Mouse (Mus musculus) stomach, postnatal 0 days (tissue): Measurements from ENCODE around the gene Fcgr3. TPM values are rescaled to one million over a fixed set of nuclear protein-coding genes. Genes with fewer than 3 reads are reported as not detected.

Source experiments
- ATAC-seq: fragments of 200-750 bp; cut with Nextera tagmentation; 2 replicates; pipeline ENCODE4 v1.8.0; 2017; ENCODE audit not compliant: low FRiP score, low TSS enrichment
- DNase-seq: peaks from one replicate; pipeline ENCODE4 v3.0.0-alpha.2; 2016; ENCODE audit warnings: low spot score
- H3K27ac ChIP-seq: fragments of 300-500 bp; sonication (generic); replicated peaks from 2 replicates; pipeline ENCODE4 v1.5.1; 2014; ENCODE audit warnings: mild to moderate bottlenecking, control low read depth
- H3K27me3 ChIP-seq: fragments of 300-500 bp; sonication (generic); 2 replicates; pipeline ENCODE4 v1.6.1; 2014; ENCODE audit warnings: low read length; ENCODE audit not compliant: control insufficient read depth, insufficient read depth
- H3K36me3 ChIP-seq: fragments of 300-500 bp; sonication (generic); 2 replicates; pipeline ENCODE4 v1.6.1; 2014; ENCODE audit warnings: low read length, mixed read lengths; ENCODE audit not compliant: control insufficient read depth, insufficient read depth
- H3K4me1 ChIP-seq: fragments of 300-500 bp; sonication (generic); replicated peaks from 2 replicates; pipeline ENCODE4 v1.6.1; 2014; ENCODE audit warnings: antibody characterized with exemption; ENCODE audit not compliant: control insufficient read depth, insufficient read depth
- H3K4me2 ChIP-seq: fragments of 300-500 bp; sonication (generic); replicated peaks from 2 replicates; pipeline ENCODE4 v1.6.1; 2014; ENCODE audit warnings: low read depth, mild to moderate bottlenecking, control low read depth, moderate library complexity
- H3K4me3 ChIP-seq: fragments of 300-500 bp; sonication (generic); 2 replicates; pipeline ENCODE4 v1.5.1; 2014; ENCODE audit warnings: low read depth, low read length, control low read depth
- H3K9ac ChIP-seq: fragments of 300-500 bp; sonication (generic); 2 replicates; pipeline ENCODE4 v1.6.1; 2014; ENCODE audit warnings: mild to moderate bottlenecking, low read length, control low read depth, mixed read lengths
- H3K9me3 ChIP-seq: fragments of 300-500 bp; sonication (generic); 2 replicates; pipeline ENCODE4 v1.6.1; 2016; ENCODE audit warnings: low read length; ENCODE audit not compliant: control insufficient read depth
- CTCF ChIP-seq: IDR thresholded peaks from 2 replicates; pipeline ENCODE4 v1.5.1; 2016; ENCODE audit warnings: antibody characterized with exemption, low read depth, mild to moderate bottlenecking, moderate library complexity
- EP300 ChIP-seq: optimal IDR thresholded peaks from 2 replicates; pipeline ENCODE3; 2016; ENCODE audit warnings: antibody characterized with exemption
- WGBS: fragments of 180-500 bp; shearing (Covaris S2); extraction: QIAGEN DNeasy Blood & Tissue Kit; methylation state at CpG from one replicate; pipeline ENCODE4 v1.1.7; 2014; 5-methylcytosine and 5-hydroxymethylcytosine counted together
- polyA plus RNA-seq: library from polyadenylated mRNA; unstranded; fragments of >200 nt; fragmentation: Nextera tagmentation; extraction: Ambion mirVana; gene quantifications from 2 replicates; pipeline ENCODE4 v1.2.1, GENCODE M21; 2015

The Fcgr3 gene
- polyA plus RNA-seq, 1 experiment from 2014 or later, result 17.9 TPM

DNA sequence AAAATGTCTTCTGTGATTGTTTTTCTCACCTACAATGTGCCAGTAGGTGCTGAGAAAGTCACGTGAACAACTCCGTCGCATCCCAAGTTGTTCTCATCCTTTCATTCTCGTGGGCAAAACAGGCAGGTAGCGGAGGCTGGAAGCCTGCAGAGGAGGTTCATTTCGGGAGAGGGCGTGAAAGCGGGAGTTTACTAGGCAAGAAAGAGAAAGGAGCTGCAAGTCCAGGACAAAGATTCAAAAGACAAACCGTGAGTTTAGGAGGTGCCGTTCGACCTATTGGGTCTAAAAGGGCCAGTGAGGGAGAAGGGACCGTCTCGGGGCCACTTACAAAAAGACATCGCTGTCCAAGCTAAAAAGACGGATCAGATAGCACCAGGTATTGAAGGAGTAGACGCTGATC lies 31.5 kb downstream of the Fcgr3 start:
- H3K4me1 ChIP-seq, result 0 out of 2 replicates have a peak, but pooled peaks cover 3% of the 10 kb centered on the region
- H3K4me2 ChIP-seq, result peak overlapping the region; percentile 93
- ATAC-seq, result no peak
- under 1% methylated on average over 16 of the region's 16 CpGs for WGBS
- H3K27ac ChIP-seq, result no peak overlapping the region
- no peaks in the 10 kb centered on the region for H3K27me3 ChIP-seq
- peak overlapping the region; percentile 55 for H3K4me3 ChIP-seq
- TF ChIP-seq EP300, result no peak
- TF ChIP-seq CTCF, result no peak
- H3K9me3 ChIP-seq, result peaks cover 4% of the 10 kb centered on the region; the same call in 1 of the 2 replicates
- peak overlapping the region; percentile 45 for H3K9ac ChIP-seq
- no peaks in the 10 kb centered on the region for H3K36me3 ChIP-seq
- peak; percentile 22 for DNase-seq

DNA sequence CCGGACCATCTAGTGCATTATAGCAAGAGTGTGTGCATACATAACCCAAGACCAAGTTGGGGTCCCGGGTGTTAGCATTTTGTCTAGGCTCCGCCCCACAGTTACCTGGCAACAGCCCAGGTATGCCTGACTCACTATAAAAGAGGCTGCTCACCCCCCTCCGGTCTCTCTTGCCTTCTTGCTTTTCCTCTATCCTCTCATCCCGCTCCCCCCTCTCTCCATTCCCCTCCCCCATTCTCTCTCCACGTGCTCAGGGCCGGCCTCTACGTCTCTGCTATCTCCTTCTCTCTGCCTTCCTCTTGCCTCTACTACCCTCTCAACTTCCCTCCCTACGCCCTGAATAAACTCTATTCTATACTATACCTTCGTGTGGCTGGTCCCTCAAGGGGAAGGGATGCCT lies 32.0 kb downstream of the Fcgr3 start:
- Histone ChIP-seq H3K27me3 (no peaks in the 10 kb centered on the region), H3K4me2 (peak overlapping the region; percentile 93), H3K4me1 (0 out of 2 replicates have a peak, but pooled peaks cover 3% of the 10 kb centered on the region), H3K27ac (no peak overlapping the region), H3K4me3 (peak overlapping the region; percentile 55), H3K9ac (no peak overlapping the region), H3K9me3 (peaks cover 4% of the 10 kb centered on the region; the same call in 1 of the 2 replicates), H3K36me3 (no peaks in the 10 kb centered on the region)
- ATAC-seq, result no peak
- no peak for DNase-seq
- TF ChIP-seq EP300, result no peak
- TF ChIP-seq CTCF, result no peak
- 4% methylated on average over 10 of the region's 10 CpGs for WGBS

GRCm38 (mm10) chr1:171031752-171032151 lies 33.0 kb downstream of the Fcgr3 start:
- Histone ChIP-seq H3K9ac (no peak overlapping the region), H3K4me2 (no peak overlapping the region), H3K36me3 (no peaks in the 10 kb centered on the region), H3K27ac (no peak overlapping the region), H3K4me1 (0 out of 2 replicates have a peak, but pooled peaks cover 3% of the 10 kb centered on the region), H3K4me3 (no peak overlapping the region), H3K27me3 (no peaks in the 10 kb centered on the region), H3K9me3 (peaks cover 4% of the 10 kb centered on the region; the same call in 1 of the 2 replicates)
- no peak for TF ChIP-seq CTCF
- no peak for TF ChIP-seq EP300
- DNase-seq, result no peak
- 92% methylated on average over 3 of the region's 3 CpGs for WGBS
- ATAC-seq, result no peak

- no peaks in the 10 kb centered on the region for H3K36me3 ChIP-seq
- H3K4me1 ChIP-seq, result no peaks in the 10 kb centered on the region
- H3K4me3 ChIP-seq, result no peak overlapping the region
- 37% methylated on average over 7 of the region's 7 CpGs for WGBS
- H3K9ac ChIP-seq, result no peak overlapping the region
- TF ChIP-seq CTCF (no peak), EP300 (no peak)
- no peak overlapping the region for H3K27ac ChIP-seq
- no peaks in the 10 kb centered on the region for H3K9me3 ChIP-seq
- H3K4me2 ChIP-seq, result no peak overlapping the region
- H3K27me3 ChIP-seq, result no peaks in the 10 kb centered on the region
- DNase-seq (no peak), ATAC-seq (peak; percentile 59; the same call in 1 of the 2 replicates)
Measured at GRCm38 (mm10) chr1:171019311-171019950, 45.3 kb downstream of the Fcgr3 start.

- no peak for DNase-seq
- no peak for ATAC-seq
- H3K27ac ChIP-seq, result no peak within 1 kb of the TSS
- H3K27me3 ChIP-seq, result no peaks in the 10 kb centered on the region
- H3K36me3 ChIP-seq, result no peaks in the 10 kb centered on the region
- H3K4me2 ChIP-seq, result no peak within 1 kb of the TSS
- H3K4me3 ChIP-seq, result no peak within 1 kb of the TSS
- no peaks in the 10 kb centered on the region for H3K9me3 ChIP-seq
- 87% methylated on average over 2 of the region's 2 CpGs for WGBS
- TF ChIP-seq CTCF (no peak), EP300 (no peak)
- no peak within 1 kb of the TSS for H3K9ac ChIP-seq
- H3K4me1 ChIP-seq, result no peaks in the 10 kb centered on the region
Measured at GRCm38 (mm10) chr1:171018737-171019136, 46.0 kb downstream of the Fcgr3 start, which contains the start of gene Fcgr4. Fcgr4 (plus strand) TSS chr1:171018920.

GRCm38 (mm10) chr1:171017468-171018158 lies 47.1 kb downstream of the Fcgr3 start:
- 51% methylated on average over 6 of the region's 6 CpGs for WGBS
- no peaks in the 10 kb centered on the region for H3K27me3 ChIP-seq
- TF ChIP-seq EP300 (no peak), CTCF (no peak)
- no peak overlapping the region for H3K9ac ChIP-seq
- H3K36me3 ChIP-seq, result no peaks in the 10 kb centered on the region
- no peak for ATAC-seq
- H3K4me2 ChIP-seq, result no peak overlapping the region
- no peak overlapping the region for H3K4me3 ChIP-seq
- no peaks in the 10 kb centered on the region for H3K9me3 ChIP-seq
- H3K4me1 ChIP-seq, result no peaks in the 10 kb centered on the region
- H3K27ac ChIP-seq, result no peak overlapping the region
- DNase-seq, result no peak
